Mouse (Mus musculus) frontal cortex, postnatal 14 days (tissue): ENCODE data around the gene Zfp574.

Experiments
- DNase-seq, 2 experiments: peaks; one replicate each; pipeline ENCODE4 v3.0.0; 2022; ENCODE audit warnings: low spot score in 2 of 2

Gene Zfp574

DNA sequence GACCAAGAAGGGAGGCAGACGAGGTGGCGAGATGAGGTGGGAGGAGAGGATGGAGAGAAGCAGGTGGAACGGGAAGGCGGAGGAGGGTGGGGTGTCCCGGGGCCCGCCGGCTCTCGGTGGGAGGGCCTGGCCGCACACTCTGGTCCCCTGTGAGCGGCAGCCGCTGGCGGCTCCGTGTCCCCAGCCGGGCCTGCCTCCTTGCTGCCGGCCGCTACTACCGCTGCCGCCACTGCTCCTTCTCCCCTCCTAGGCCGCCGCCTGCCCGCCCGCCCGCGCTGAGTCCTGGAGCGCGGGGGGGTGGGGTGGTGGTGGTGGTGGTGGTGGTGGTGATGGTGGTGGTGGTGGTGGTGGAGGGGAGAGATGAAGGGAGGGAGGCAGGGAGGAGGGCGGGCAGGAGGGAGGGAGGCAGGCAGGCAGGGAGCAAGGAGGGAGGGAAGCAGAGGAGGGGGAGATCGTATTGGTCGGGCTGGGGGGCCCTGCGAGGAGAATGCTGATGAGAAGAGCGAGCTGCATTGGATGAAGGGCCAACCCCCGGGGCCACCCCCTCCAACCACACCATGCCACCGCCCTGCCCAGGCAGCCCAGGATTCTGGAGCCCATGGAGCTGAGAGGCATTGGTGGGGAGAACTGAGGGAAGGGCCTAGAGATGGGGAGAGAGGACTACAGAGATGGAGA is 486 bp downstream of the Zfp574 start:
- peak in 1 of 2 experiments; percentile 72 for DNase-seq

DNA sequence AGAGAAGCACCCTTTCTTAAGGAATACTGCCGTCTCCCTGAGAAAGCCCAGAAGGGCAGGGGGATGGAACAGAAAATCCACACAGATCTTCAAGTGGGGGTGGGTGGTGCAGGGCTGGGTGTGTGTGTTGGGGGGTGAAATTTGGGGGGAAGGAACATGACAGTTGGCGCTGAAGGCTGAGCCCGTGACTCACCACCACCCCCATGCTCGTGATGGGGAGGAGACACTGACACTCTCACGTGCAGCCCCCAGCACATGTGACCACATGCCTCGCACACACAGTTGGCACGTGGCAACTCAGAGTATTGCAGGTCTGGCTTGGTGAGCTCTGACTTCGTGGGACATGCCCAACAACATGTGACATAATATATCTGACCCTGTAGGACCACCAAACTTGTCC is 1.6 kb downstream of the Zfp574 start:
- peak; percentile 56 to 80 for DNase-seq

DNA sequence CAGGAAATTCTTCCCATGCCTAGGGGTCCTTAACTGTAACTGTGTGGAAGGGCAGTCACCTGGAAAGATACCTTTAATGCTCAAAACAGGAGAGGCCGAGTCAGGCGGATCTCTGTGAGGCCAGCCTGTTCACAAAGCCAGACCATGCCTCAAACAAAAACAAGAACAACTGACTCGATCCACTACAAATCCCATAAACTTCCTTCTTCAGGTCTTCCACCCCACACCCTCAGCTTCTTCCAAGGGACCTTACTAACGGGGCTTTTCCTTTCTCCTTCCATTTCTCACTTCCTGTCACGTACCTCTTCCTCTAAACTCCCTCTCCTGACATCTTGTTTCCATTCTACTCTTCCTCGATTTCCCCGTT is 3.9 kb downstream of the Zfp574 start:
- no peak for DNase-seq

DNA sequence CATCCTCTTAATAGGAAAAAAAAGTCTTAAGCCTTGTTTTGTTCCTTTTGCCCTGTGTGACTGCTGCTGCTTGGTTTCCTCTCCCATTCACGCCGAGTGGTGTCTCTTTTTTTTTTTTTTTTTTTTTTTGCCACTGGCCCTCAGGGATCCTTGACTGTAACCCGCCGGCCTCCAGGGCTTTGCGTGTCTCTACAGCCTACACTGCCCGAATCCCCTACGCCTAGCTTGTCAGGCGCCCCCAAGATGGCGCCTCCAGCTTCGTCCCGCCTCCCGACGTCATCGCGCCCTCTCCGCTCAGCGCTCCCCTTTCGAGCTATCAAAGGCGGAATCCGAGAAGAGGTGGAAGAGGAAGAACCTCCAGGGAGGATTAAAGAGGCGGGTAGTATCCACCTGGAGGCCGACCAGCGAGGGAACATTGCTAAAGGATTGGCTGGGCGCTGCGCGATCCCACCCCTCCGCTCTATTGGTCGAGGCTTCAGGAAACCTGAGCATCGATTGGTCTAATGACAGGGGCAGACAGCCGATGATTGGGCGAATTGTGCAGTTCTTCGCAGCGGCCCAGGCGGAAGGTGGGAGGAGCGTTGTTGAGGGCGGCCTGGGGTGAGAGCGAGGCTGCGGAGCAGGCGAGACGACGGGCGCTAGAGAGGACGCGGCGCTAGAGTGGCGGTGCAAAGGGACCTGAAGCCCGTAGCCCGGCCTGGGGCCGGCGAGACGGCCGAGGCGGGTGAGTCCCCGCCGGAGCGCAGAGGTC is 4.5 kb downstream of the Zfp574 start:
- peak; percentile 97 to 99 for DNase-seq

DNA sequence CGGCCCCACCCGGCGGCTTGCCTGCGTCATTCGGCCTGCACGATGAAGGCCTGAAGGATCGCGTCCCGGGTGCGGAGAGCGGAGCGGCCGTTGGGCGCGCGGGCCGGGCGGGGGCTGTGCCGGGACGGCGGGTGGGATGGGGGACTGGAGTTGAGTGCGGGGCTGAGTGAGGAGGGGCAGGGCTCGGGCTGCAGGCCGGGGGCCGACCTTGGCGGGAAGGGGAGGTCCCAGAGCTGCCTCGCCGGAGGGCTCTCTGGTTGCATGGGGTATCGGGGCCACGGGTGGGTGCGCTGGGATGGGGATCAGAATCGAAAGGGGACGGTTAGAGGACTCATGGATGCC is 5.0 kb downstream of the Zfp574 start:
- DNase-seq: no peak

DNA sequence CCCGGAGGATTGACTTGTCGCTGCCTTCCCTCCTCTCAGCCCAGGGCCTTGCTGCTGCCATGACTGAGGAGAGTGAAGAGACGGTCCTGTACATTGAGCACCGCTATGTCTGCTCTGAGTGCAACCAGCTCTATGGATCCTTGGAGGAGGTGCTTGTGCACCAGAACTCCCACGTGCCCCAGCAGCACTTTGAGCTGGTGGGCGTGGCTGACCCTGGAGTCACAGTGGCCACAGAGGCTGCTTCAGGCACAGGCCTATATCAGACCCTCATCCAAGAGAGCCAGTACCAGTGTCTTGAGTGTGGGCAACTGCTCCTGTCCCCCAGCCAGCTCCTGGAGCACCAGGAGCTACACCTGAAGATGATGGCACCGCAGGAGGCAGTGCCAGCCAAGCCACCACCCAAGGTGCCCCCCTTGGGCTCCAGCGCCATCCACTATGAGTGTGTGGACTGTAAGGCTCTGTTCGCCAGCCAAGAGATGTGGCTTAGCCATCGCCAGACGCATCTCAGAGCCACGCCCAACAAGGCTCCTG is 7.2 kb downstream of the Zfp574 start:
- DNase-seq: no peak

DNA sequence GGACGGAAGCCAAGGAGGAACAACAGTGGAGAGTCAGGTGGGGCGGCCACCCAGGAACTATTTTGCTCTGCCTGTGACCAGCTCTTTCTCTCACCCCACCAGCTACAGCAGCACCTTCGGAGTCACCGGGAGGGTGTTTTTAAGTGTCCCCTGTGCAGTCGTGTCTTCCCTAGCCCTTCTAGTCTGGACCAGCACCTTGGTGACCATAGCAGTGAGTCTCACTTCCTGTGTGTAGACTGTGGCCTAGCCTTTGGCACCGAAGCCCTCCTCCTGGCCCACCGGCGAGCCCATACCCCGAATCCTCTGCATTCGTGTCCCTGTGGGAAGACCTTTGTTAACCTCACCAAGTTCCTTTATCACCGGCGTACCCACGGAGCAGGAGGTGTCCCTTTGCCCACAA is 8.1 kb downstream of the Zfp574 start:
- no peak for DNase-seq

DNA sequence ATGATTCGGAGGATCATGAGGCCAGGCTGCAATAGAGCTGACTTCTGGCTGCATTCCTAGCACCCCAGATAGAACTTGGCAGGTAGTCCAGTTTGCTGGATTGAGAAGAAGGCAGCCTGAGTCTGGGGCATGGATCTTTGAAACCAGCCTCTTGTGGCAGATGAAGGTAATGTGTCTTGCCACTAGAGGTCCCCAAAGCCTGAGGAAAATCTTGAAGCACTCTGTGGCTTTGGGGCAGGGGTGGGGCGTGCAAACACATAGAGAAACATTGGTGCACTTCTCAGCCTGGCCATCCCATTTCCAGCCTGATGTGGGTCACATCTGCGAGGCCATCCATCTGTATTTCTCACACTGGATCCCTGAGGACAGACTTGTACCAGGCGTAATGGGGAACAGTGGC is 10.1 kb downstream of the Zfp574 start:
- DNase-seq: no peak

DNA sequence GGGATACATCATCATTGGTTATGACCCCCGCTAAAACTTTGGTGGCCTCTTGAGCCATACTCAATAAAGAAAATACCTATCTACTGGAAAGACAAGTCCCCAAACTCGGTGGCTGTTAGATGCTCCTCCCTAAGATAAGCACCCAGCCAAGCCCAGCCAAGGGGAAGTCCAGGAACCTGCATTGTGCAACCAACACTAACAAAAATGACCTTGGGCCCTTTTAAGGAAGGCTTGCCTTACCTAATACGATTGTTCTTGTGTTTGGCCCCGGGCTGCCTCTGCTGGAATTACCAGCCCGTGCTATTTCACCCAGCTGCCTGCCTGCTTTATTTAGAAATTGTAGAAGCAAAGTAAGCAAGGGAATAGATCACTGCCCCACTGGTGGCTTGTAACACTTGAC is 12.3 kb downstream of the Zfp574 start:
- no peak for DNase-seq

DNA sequence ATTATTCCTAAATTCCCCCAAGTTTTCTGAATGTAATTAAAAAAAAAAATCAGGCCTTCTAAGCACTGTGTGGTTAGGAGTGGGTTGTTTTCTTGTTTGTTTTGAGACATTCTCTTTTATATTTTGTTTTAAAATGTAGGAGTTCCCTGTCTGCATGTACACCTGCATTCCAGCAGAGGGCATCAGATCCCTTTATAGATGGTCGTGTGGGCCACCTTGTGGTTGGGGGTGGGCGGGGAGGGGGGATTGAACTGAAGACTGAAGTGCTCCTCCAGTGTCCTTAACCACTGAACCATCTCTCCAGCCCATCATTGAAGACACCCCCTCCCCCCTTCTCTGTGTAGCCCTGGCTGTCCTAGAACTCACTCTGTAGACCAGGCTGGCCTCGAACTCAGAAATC is 14.3 kb downstream of the Zfp574 start:
- DNase-seq: no peak

DNA sequence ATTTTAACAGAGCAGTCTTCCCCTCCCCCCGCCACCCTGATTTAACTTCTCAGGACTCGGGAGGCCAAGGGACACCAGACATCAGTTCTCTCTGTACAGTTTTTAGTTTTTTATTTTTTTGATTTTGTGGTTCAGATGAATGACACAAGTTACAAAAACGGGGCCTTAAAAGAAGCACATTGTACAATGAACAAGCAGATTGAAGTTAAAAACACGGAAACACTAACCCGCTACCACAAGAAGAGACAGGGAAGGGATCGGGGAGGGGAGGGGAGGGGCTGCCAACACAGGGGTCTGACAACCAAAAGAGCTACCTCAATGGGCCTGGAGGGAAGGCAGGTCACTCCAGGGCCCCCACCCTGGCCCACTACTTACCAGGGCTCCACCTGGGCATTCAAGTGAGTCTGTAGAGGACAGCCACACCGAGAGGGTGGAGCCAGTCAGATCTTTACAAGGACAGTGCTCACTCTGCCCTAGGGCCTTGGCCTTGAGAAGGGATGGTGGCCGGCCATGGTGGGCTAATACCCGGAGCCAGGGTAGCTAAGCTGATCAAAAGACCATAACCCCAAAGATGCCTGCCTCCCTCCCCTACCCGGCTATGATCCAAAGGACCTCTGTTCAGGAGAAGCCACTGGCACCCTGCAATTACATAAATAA is 15.0 kb downstream of the Zfp574 start:
- no peak for DNase-seq

DNA sequence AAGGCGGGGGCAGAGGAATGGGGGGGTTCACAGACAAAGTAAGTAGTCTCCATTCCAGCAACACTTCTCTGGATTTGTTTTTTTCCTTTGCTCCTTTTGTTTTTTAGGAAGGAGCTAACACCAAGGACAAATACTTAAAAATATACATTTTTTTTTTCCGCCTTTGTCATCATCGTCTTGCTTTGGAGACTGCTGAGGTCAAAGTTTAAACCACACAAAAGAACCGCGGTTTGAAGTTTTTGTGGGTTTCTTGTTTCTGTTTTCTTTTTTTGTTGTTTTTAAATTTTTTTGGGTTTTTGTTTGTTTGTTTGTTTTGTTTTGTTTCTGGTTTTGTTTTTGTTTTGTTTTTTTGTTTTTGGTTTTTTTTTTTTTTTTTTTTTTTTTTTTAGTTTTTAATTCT is 15.6 kb downstream of the Zfp574 start:
- no peak for DNase-seq

DNA sequence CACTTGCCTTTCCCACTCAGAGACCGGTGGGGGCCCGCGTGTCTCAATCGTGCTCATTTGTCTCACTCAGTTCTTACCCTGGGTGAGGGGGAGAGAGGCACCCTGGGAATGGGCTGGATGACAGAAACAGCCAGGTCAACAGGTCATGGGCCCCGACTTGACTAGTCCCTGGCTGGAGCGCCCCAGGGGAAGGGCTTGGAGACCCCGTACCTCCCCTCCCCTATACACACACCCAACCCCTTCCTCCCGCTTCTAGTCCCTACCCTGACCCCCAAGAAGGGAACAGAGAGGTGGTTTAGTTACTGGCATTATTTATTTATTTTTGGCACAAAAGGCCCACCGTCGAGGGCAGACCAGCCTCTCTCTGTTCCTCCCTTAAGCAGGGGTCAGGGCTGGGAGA is 16.2 kb downstream of the Zfp574 start:
- no peak for DNase-seq

DNA sequence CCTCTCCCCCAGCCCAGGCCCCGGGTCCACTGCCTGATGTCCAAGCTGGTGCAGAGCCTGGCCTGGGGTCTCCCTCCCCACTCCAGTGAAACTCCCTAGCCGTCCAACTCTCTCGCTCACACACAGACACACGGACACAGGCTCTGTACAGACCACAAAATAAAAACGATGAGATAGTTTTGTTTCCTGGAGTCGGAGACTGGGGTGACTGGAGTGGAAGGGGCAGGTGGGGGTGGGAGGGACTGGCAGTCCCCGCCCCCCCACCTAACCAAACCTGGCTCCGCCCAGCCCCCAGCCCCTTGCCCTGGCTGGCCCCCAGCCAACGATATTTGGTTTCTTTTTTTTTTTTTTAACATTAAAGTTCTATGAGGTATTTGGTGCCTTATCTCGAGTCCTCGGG is 16.6 kb downstream of the Zfp574 start:
- no peak for DNase-seq

DNA sequence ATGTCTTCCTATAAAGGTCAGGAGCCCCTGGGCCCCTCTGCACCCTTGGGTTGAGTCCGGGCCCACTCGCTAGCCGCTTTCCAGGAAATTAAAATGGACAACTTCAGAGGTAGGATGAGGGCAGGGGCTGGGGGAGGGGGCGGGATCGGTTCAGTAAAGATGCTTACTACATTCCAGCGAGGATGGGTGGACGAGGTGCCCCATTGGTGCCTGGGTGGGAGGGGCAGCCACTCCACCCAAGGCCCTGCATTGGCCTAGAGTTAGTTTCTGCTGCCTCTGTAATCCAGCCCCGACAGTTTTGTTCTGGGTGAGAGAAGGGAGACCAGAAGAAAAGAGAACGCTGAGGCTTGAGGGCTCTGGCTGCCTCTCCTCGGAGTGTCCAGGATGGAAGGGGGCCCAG is 17.5 kb downstream of the Zfp574 start:
- no peak for DNase-seq

DNA sequence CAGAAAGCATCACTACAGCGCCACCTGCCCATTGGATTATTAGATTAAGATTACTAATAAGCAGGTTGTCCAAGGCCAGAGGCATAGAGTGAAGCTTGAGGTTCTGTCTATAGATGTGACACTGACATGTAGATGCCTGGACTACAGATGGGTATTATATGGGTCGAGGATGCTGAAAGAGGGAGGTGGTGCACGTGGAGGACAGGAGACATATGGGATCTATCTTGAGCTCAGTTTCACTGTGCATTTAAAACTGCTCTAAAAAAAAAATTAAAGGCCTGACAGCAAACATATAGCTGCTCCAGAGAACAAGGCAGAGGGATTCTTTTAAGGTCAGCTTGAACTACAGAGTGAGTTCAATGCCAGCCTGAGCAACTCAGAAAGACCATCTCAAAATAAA is 25.8 kb downstream of the Zfp574 start:
- DNase-seq: no peak

DNA sequence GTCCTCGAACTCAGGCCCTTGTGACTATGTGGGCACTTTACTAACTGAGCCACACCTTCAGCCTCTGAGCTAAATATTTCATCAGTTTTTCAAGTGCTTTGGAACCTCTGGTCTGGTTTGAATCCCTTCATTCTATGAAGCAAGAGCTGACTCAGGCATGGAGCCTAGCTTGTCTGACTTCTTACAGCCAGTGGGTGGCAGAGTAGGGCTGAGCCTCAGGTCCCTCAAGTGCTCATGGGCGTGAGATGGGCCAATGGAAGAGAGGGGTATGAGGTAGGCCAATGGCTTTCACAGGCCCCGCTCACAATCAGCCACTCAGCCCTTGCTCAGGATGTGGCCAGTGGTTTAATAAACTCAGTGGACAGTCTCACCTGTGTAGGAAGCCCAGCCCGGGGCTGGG is 27.2 kb downstream of the Zfp574 start:
- no peak for DNase-seq

DNA sequence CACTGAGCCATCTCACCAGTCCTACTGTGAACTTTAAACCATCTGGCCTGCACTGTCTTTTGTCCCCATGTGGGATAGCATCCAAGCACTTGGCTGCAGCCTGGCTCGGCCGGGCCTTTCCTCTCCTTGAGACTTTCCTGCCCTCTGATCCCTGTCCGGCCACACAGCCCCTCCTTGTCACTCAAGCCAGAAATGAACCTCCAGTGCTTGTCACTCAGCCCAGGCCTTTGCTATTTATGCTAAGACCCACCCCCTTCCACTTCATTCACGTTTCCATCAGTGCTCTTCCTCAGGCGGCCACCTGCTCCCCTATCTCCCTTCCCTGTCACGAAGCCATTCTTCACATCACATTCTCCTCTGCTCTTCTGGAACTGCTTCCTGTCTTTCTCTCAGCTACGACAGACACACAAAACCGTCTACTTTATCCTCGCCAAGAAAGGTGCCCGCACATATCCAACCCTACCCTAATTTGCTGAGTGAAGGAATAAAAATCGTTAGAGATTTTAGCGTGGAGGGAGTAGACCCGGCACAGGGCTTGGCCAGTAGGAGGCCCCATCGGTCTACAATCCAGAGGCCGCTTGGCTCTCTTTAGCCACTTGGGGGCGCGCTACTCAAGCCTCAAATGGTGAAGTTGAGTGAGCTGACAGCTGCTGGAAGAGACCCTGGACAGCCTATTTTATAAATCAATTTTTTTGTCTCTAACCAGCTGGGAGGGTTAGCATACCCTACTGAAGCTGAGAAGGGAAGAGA is 33.2 kb downstream of the Zfp574 start:
- DNase-seq: peak; percentile 64 to 73

DNA sequence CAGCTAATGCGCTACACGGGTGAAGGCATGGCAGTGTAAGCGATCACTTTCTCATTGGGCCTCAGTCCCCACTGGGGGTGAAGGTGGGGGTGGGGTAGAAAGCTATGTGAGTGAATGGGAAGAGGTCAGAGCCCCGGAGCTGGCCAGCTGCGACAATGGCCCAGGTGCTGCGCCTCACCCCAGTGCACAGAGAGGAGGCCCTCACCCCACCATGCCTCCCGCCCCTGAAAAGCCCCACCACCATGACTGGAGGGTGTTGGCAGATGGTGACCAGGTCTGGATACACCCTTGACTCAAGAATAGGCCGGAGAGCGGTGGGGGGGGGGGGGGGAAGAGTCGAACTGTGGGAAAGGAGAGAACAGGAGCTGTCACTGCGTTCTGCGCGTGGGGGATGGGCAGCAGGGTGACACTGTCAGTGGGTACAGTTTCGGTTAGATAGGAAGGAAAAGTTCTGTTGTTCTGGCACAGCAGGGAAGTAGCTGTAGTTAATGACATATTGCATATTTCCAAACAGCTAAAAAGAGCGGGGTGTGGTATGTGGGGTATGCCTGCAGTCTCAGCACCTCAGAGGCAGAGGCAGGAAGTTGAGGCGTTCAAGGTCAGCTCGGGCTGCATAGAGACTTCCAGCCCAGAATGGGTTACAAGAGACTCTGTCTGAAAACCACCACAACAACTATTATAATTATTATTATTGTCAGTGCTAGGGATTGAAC is 34.6 kb downstream of the Zfp574 start:
- DNase-seq: no peak

DNA sequence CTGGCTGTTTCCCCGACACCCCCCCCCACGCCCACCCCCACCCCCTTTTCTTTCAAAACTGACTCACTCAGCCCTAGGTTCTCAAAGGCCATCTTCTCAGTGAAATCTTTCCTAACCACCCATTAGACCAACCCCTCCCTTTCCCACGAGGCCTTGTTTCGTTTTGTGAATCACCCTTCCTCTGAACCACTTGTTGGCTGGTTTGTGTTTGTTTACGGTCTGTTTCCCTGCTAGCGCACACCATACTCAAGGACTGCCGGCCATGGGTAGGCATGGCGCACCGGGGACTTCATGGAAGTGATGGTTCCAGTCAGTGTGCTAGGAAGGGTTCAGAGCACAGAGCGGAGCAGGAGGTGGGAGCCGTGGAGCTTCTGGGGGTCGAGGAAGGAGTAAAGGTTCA is 37.0 kb downstream of the Zfp574 start:
- no peak for DNase-seq

DNA sequence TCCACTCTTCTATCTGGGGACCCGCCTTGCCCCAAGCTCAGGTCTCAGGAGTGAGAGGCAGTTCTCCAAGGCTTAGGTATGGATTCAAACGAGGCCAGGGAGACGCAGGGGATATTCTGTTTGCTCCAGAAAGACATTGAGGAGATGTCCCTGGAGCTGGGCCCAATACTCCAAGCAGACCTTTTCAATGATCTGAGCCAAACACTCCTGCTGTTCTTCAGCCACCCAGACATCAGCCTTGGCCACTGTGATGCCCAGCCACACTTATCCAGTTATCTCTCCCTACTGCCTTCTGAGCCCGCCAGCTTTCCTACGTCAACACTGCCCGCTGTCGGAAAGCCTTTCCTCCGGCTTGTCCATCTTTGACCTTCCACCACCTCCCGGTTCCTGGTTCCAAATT is 38.0 kb downstream of the Zfp574 start:
- DNase-seq: no peak
